Mouse (Mus musculus) embryo, embryonic 9.5 days (tissue): ENCODE results near the gene Epop.

Experiments
- DNase-seq: peaks from one replicate; pipeline ENCODE4 v3.0.0-alpha.2; 2017; ENCODE audit errors: extremely low spot score

The Epop gene

GRCm38 (mm10) chr11:97590227-97590960 lies 39.1 kb downstream of the Epop start:
- no peak for DNase-seq

- peak; percentile 52 for DNase-seq
These were observed 40.3 kb downstream of the Epop start for GRCm38 (mm10) chr11:97589216-97589615.

- DNase-seq: no peak
These were observed 43.6 kb downstream of the Epop start for GRCm38 (mm10) chr11:97585932-97586331.

- no peak for DNase-seq
These were observed 45.0 kb downstream of the Epop start for GRCm38 (mm10) chr11:97584476-97584875.

GRCm38 (mm10) chr11:97579088-97579857 lies 50.2 kb downstream of the Epop start:
- no peak for DNase-seq

GRCm38 (mm10) chr11:97578286-97578685 lies 51.2 kb downstream of the Epop start:
- DNase-seq: no peak
